Mouse (Mus musculus) limb, embryonic 14.5 days (tissue): ENCODE data around the gene Nhsl1. TPM values are rescaled to one million over a fixed set of nuclear protein-coding genes. Genes with fewer than 3 reads are reported as not detected.
A peak's percentile ranks its signal among the peaks of the same experiment; 100 is the strongest.

Experiments used
- ATAC-seq: fragments of 200-750 bp; cut with Nextera tagmentation; 2 replicates; pipeline ENCODE4 v1.8.0; 2017; ENCODE audit warnings: low read depth, moderate number of reproducible peaks, moderate TSS enrichment; ENCODE audit not compliant: low FRiP score
- DNase-seq: peaks from one replicate; pipeline ENCODE4 v3.0.0-alpha.2; 2015; ENCODE audit warnings: low spot score
- H3K27ac ChIP-seq: fragments of 300-500 bp; sonication (generic); replicated peaks from 2 replicates; pipeline ENCODE4 v1.5.1; 2014; ENCODE audit warnings: low read depth, mild to moderate bottlenecking, low read length, moderate library complexity, mixed read lengths
- H3K27me3 ChIP-seq: fragments of 300-500 bp; sonication (generic); 2 replicates; pipeline ENCODE4 v1.6.1; 2014; ENCODE audit warnings: low read length, mixed read lengths; ENCODE audit not compliant: control insufficient read depth, insufficient read depth
- H3K36me3 ChIP-seq: fragments of 300-500 bp; sonication (generic); 2 replicates; pipeline ENCODE4 v1.6.1; 2014; ENCODE audit warnings: mild to moderate bottlenecking, low read length, moderate library complexity, mixed read lengths; ENCODE audit not compliant: control insufficient read depth, insufficient read depth
- H3K4me1 ChIP-seq: fragments of 300-500 bp; sonication (generic); 2 replicates; pipeline ENCODE4 v1.6.1; 2014; ENCODE audit warnings: antibody characterized with exemption, low read length, mixed read lengths; ENCODE audit not compliant: control insufficient read depth, insufficient read depth
- H3K4me2 ChIP-seq: fragments of 300-500 bp; sonication (generic); replicated peaks from 2 replicates; pipeline ENCODE4 v1.6.1; 2014; ENCODE audit warnings: low read depth, mild to moderate bottlenecking, low read length, moderate library complexity; ENCODE audit not compliant: severe bottlenecking
- H3K4me3 ChIP-seq: fragments of 300-500 bp; sonication (generic); replicated peaks from 2 replicates; pipeline ENCODE4 v1.5.1; 2014; ENCODE audit warnings: low read length
- H3K9ac ChIP-seq: fragments of 300-500 bp; sonication (generic); 2 replicates; pipeline ENCODE4 v1.6.1; 2014; ENCODE audit warnings: mild to moderate bottlenecking, low read depth, low read length, moderate library complexity; ENCODE audit not compliant: severe bottlenecking
- H3K9me3 ChIP-seq: fragments of 300-500 bp; sonication (generic); 2 replicates; pipeline ENCODE4 v1.6.1; 2016; ENCODE audit warnings: low read length; ENCODE audit not compliant: control insufficient read depth
- POLR2A ChIP-seq: fragments of 200-500 bp; IDR thresholded peaks from 2 replicates; pipeline ENCODE4 v1.8.0; 2012; ENCODE audit warnings: inconsistent platforms, mild to moderate bottlenecking, moderate library complexity, borderline replicate concordance; ENCODE audit not compliant: insufficient read depth, insufficient read length; ENCODE audit errors: extremely low read depth
- WGBS: fragments of 180-500 bp; shearing (Covaris S2); extraction: QIAGEN DNeasy Blood & Tissue Kit; methylation state at CpG from one replicate; pipeline ENCODE4 v1.1.7; 2014; 5-methylcytosine and 5-hydroxymethylcytosine counted together
- polyA plus RNA-seq, 2 experiments: library from polyadenylated mRNA; depleted of rRNA in 1 of 2; stranded (reverse) in 1 of 2; unstranded in 1 of 2; fragments of >200 nt; fragmentation: Nextera tagmentation in 1 of 2; extraction: Ambion mirVana in 1 of 2; gene quantifications; 2 replicates each; pipeline versions ENCODE4 v1.2.1 to v1.2.3; 2012 to 2014

Gene Nhsl1
- polyA plus RNA-seq, 2 experiments = 14.5 to 16.6 TPM

DNA sequence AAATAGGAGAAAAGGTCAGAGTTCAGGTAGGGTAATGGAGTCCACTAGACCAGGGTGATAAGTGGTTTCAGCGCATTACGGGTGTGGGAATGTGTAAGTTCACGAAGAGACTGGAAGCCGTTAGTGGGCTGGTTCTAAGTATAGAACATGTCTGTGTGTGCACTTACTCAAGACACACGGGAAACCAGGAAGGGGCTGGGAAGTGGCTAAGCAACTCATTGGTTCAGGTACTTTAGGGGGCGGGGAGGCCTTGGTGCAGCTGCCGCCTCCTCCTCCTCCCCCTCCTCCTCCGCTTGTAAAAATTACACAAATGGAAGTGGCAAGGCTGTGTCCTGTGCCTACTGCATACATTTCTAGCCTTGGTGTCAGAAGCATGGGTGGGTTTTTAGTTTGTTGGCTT lies 213.5 kb downstream of the Nhsl1 start:
- no peak overlapping the region for H3K4me3 ChIP-seq
- ATAC-seq = no peak; the same call in 1 of the 2 replicates
- TF ChIP-seq POLR2A = no peak
- H3K9ac ChIP-seq = no peak overlapping the region
- 37% methylated on average over 7 of the region's 8 CpGs for WGBS
- peaks cover 23% of the 10 kb centered on the region for H3K36me3 ChIP-seq
- no peak overlapping the region for H3K4me2 ChIP-seq
- no peak for DNase-seq
- H3K9me3 ChIP-seq = no peaks in the 10 kb centered on the region
- H3K4me1 ChIP-seq = peaks cover 11% of the 10 kb centered on the region; the same call in 1 of the 2 replicates
- H3K27me3 ChIP-seq = no peaks in the 10 kb centered on the region
- no peak overlapping the region for H3K27ac ChIP-seq

- TF ChIP-seq POLR2A = no peak
Measured at GRCm38 (mm10) chr10:18536889-18537288, 218.1 kb downstream of the Nhsl1 start.

GRCm38 (mm10) chr10:18545309-18545708 lies 226.5 kb downstream of the Nhsl1 start:
- ATAC-seq (peak; percentile 16; the same call in 1 of the 2 replicates), DNase-seq (no peak)
- Histone ChIP-seq H3K9me3 (no peaks in the 10 kb centered on the region), H3K27me3 (no peaks in the 10 kb centered on the region), H3K4me3 (peak overlapping the region; percentile 58), H3K4me2 (peak overlapping the region; percentile 81), H3K27ac (0 out of 2 replicates have a peak overlapping the region, but pooled peaks have one; percentile 40), H3K36me3 (no peaks in the 10 kb centered on the region; the same call in 1 of the 2 replicates), H3K9ac (peak overlapping the region; percentile 71), H3K4me1 (no peaks in the 10 kb centered on the region)
- 8% methylated on average over 13 of the region's 13 CpGs for WGBS
- no peak for TF ChIP-seq POLR2A

More at GRCm38 (mm10) chr10:18536889-18537288, 218.1 kb downstream of the Nhsl1 start:
- H3K4me2 ChIP-seq = no peak overlapping the region
- DNase-seq = no peak
- no peak for ATAC-seq
- no peaks in the 10 kb centered on the region for H3K9me3 ChIP-seq
- no peaks in the 10 kb centered on the region for H3K27me3 ChIP-seq
- H3K36me3 ChIP-seq = peaks cover 11% of the 10 kb centered on the region
- WGBS = 92% methylated on average over 2 of the region's 2 CpGs
- no peak overlapping the region for H3K27ac ChIP-seq
- no peaks in the 10 kb centered on the region for H3K4me1 ChIP-seq
- no peak overlapping the region for H3K4me3 ChIP-seq
- no peak overlapping the region for H3K9ac ChIP-seq

- no peaks in the 10 kb centered on the region; the same call in 1 of the 2 replicates for H3K36me3 ChIP-seq
- peak within 1 kb of the TSS; percentile 81 for H3K4me2 ChIP-seq
- H3K4me3 ChIP-seq = peak within 1 kb of the TSS; percentile 58
- WGBS = 4% methylated on average over 21 of the region's 22 CpGs
- peak within 1 kb of the TSS; percentile 71 for H3K9ac ChIP-seq
- 0 out of 2 replicates have a peak within 1 kb of the TSS, but pooled peaks have one; percentile 40 for H3K27ac ChIP-seq
- peak; percentile 92 for ATAC-seq
- DNase-seq = peak; percentile 59
- H3K27me3 ChIP-seq = no peaks in the 10 kb centered on the region
- H3K9me3 ChIP-seq = no peaks in the 10 kb centered on the region
- no peak for TF ChIP-seq POLR2A
- H3K4me1 ChIP-seq = no peaks in the 10 kb centered on the region
Measured at GRCm38 (mm10) chr10:18545813-18546235, 227.0 kb downstream of the Nhsl1 start, which contains the start of gene Hebp2. TSS of gene Hebp2 (minus strand) at chr10:18546076.

- Histone ChIP-seq H3K9ac (no peak overlapping the region), H3K4me1 (no peaks in the 10 kb centered on the region), H3K4me3 (no peak overlapping the region), H3K36me3 (no peaks in the 10 kb centered on the region), H3K27me3 (no peaks in the 10 kb centered on the region), H3K4me2 (no peak overlapping the region), H3K27ac (no peak overlapping the region), H3K9me3 (no peaks in the 10 kb centered on the region)
- 81% methylated on average over 4 of the region's 4 CpGs for WGBS
- TF ChIP-seq POLR2A = no peak
- ATAC-seq (no peak), DNase-seq (no peak)
Measured at GRCm38 (mm10) chr10:18547381-18547780, 228.6 kb downstream of the Nhsl1 start.
